Mouse (Mus musculus): ENCODE measurements around the gene Ube2h.

DNA sequence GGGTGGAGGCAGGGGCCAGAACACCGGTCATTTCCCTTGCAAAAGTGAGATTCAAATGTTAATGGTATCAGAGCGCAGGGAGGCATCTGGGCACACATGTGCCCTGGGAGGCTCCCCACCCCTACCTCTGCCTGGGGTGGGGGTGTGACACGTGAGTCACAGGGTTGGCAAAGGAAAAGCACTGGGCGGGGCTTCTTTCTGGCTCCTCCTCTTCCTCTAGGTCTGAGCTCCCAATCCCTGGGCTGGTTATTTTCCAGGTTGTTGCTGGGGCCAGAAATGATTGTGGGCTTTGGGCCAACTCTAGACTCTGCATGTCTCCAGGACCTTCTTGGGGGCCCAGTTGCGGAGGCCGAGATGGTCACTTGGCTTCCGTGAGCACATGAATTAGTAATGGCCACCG is 108.2 kb downstream of the Ube2h start:
- TF ChIP-seq CTCF (IDR thresholded peaks at IDR 0.05; ENCODE audit: control insufficient read depth, insufficient read depth, insufficient replicate concordance, low read depth, low read length) (no peak), POLR2A (IDR thresholded peaks at IDR 0.05; ENCODE audit: control insufficient read depth, low read depth, low read length) (no peak)
